Mouse (Mus musculus): ENCODE measurements around the gene Cd72. TPM values are rescaled to one million over a fixed set of nuclear protein-coding genes. Genes with fewer than 3 reads are reported as not detected.

Cd72 gene
- polyA plus RNA-seq, 1 experiment, result 1.8 TPM

DNA sequence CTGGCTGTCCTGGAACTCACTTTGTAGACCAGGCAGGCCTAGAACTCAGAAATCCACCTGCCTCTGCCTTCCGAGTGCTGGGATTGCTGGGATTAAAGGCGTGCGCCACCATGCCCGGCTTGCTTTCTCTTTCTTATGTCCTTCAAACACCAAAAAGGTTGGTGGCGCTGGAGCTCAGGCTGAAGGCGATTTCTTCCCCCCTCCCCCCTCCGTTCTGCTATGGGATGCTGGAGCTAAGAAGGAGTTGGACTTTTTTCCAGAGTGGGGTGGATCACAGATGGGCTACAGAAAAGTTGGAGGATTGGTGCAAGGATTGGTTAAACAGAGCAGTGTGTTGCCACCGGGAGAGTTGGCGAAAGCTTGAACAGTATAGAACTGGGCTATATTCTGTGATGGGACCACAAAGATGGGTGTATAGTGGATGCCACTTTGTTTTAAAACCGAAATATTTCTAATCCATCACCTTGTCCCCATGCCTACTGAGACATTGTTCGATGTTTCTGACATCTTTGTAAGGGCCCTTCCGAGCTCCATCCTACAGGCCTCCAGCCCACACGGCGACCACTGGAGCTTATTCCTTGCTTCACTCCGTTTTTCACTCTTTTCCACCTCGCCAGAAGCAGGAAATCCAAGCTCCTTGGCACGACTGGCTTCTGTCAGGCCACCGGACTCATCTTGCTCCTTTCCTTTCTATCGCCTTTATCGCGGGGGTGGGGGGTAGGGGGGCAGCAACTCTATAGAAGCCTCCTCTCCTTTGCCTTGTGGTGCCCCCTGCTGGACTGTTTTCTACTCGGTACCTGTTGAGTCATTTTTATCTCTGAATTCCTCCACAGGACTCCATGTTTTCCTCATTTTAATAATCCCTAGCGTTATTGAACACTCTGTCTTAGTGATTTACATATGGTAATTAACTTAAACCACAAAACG lies 24.7 kb upstream of the Cd72 start:
- H3K4me1 ChIP-seq (ENCODE audit: control insufficient read depth, insufficient read depth, low read length), result no peaks in the 10 kb centered on the region
- no peak overlapping the region for H3K27ac ChIP-seq (ENCODE audit: insufficient read depth, low read length)
- no peak overlapping the region; the same call in 1 of the 2 replicates for H3K4me3 ChIP-seq (ENCODE audit: insufficient read depth, low read length)
- TF ChIP-seq CTCF (IDR thresholded peaks at IDR 0.05; ENCODE audit: extremely low read depth, insufficient read depth, low read length) (peak; percentile 35; the same call in 1 of the 2 replicates), POLR2A (IDR thresholded peaks at IDR 0.05; ENCODE audit: extremely low read depth, insufficient read depth, low read length) (no peak)

DNA sequence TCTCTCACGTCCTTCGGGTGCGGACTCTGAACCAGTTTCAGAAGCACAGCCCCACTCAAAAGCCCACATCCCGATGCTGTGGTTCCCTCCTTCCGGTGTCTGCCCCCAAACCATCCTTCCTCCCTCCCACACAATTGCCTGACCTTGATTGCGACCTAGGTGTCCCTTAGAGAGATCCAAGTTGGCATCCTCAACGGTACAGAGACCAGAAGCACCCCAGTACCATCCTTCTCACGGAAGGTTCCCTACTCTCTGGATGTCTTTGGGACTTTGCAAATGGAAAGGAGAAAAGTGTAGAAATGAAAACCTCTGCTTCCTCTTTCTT lies 24.1 kb upstream of the Cd72 start:
- H3K4me3 ChIP-seq (ENCODE audit: insufficient read depth, low read length), result peak overlapping the region; percentile 25
- no peaks in the 10 kb centered on the region for H3K4me1 ChIP-seq (ENCODE audit: control insufficient read depth, insufficient read depth, low read length)
- TF ChIP-seq POLR2A (IDR thresholded peaks at IDR 0.05; ENCODE audit: extremely low read depth, insufficient read depth, low read length) (no peak), CTCF (IDR thresholded peaks at IDR 0.05; ENCODE audit: extremely low read depth, insufficient read depth, low read length) (no peak)
- no peak overlapping the region for H3K27ac ChIP-seq (ENCODE audit: insufficient read depth, low read length)

DNA sequence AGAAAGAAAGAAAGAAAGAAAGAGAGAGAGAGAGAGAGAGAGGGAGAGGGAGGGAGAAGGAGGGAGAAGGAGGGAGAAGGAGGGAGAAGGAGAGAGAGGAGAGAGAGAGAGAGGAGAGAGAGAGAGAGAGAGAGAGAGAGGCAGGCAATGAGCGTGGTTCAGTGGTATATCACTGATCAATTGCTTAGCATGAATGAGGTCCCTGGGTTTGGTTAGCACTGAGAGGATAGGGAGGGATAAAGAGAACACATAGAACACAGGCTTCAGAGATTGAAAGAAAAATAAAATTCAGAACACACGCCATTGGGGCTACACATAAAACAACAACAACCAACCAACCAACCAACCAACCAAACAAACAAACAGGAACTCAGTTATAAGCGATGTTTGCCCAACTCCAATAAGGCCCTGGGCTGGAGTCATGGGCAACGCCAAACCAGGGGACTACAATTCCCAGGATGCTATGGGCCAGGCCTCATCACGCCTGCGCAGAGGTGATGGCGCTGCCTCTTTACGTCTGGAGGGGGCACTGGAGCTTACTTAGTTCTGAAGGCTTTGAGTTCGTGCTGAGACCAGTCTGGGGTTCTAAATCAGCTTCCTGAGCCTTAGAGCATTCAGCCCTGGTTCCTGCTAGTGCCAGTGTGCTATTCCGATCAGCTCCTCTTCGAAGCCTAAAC lies 23.6 kb upstream of the Cd72 start:
- TF ChIP-seq POLR2A (IDR thresholded peaks at IDR 0.05; ENCODE audit: extremely low read depth, insufficient read depth, low read length) (peak; percentile 77), CTCF (IDR thresholded peaks at IDR 0.05; ENCODE audit: extremely low read depth, insufficient read depth, low read length) (peak; percentile 40; the same call in 1 of the 2 replicates)
- Histone ChIP-seq H3K4me3 (ENCODE audit: insufficient read depth, low read length) (peak overlapping the region; percentile 25), H3K27ac (ENCODE audit: insufficient read depth, low read length) (no peak overlapping the region), H3K4me1 (ENCODE audit: control insufficient read depth, insufficient read depth, low read length) (no peaks in the 10 kb centered on the region)

DNA sequence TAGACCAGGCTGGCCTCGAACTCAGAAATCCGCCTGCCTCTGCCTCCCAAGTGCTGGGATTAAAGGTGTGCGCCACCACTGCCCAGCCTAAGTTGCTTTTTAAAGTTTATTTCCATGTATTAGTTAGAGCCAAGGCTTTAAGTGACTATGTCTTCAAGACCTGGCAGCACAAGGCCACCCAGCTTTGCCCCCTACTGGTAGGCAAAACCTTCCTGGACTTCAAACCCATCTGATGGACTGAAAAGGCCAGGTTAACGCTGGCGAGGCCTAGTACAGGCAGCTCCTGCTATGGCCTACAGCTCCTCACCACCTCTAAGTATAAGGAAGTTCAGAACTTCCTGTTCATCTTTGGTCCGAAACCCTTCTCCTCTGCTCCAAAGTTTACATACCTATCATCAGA lies 22.2 kb upstream of the Cd72 start:
- TF ChIP-seq CTCF (IDR thresholded peaks at IDR 0.05; ENCODE audit: extremely low read depth, insufficient read depth, low read length), result no peak
- no peak for TF ChIP-seq POLR2A (IDR thresholded peaks at IDR 0.05; ENCODE audit: extremely low read depth, insufficient read depth, low read length)
- Histone ChIP-seq H3K4me3 (ENCODE audit: insufficient read depth, low read length) (no peak overlapping the region), H3K4me1 (ENCODE audit: control insufficient read depth, insufficient read depth, low read length) (no peaks in the 10 kb centered on the region), H3K27ac (ENCODE audit: insufficient read depth, low read length) (no peak overlapping the region)

DNA sequence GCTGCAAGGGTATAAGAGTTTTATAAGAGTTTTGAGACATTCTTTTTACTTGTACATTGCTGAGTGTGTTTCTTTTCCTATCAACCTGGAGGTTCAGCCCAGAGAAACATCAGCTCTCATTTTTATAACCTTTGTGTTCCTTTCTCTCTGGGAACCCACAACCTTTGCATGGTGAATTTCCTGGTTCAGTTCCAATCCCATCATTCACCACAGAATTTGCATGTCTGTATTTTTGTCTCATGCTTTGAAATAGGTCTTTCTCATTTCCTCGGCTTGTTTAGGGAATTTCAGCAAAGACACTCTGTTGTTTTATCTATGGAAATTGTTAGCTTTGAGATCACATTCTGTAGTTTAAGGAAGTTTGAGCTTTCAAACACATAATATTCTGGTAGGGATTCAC lies 19.2 kb upstream of the Cd72 start:
- Histone ChIP-seq H3K27ac (ENCODE audit: insufficient read depth, low read length) (no peak overlapping the region), H3K4me3 (ENCODE audit: insufficient read depth, low read length) (no peak overlapping the region), H3K4me1 (ENCODE audit: control insufficient read depth, insufficient read depth, low read length) (no peaks in the 10 kb centered on the region)
- no peak for TF ChIP-seq POLR2A (IDR thresholded peaks at IDR 0.05; ENCODE audit: extremely low read depth, insufficient read depth, low read length)
- no peak for TF ChIP-seq CTCF (IDR thresholded peaks at IDR 0.05; ENCODE audit: extremely low read depth, insufficient read depth, low read length)

DNA sequence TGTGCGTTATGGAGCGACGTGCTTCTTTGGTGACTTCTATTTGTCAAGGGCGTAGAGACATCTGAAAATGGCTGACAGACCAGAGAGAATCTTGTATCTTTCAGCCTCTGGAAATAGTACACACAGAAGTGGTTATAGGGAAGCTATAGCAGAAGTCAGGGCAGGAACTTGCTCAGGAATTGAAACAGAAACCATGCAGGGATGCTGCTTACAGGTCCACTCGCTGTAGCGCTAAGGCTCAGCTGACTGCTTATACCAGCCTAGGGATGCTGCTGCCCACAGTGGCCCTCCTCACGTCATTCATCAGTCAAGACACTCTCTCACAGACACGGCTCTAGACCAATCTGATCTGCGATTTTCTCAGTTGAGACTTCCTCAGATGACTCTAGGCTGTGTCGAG lies 15.9 kb upstream of the Cd72 start:
- Histone ChIP-seq H3K27ac (ENCODE audit: insufficient read depth, low read length) (no peak overlapping the region), H3K4me1 (ENCODE audit: control insufficient read depth, insufficient read depth, low read length) (no peaks in the 10 kb centered on the region), H3K4me3 (ENCODE audit: insufficient read depth, low read length) (no peak overlapping the region)
- no peak for TF ChIP-seq POLR2A (IDR thresholded peaks at IDR 0.05; ENCODE audit: extremely low read depth, insufficient read depth, low read length)
- TF ChIP-seq CTCF (IDR thresholded peaks at IDR 0.05; ENCODE audit: extremely low read depth, insufficient read depth, low read length), result no peak

DNA sequence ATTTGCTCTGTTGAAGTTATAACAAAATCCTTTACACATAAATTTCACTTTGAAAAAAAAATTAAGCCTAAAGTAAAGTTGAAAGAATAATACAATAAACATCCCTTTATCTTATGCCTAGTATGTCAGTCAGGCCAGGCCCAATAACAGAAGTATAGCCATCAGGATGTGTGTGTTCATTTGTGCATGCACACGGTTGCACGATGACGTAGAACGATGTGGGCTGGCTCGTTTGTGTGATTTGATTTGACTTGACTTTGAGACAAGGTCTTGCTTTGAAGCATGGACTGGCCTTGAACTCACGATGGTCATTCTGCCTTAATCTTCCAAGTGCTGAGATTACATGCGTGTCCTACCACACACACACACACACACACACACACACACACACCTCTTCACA lies 12.4 kb upstream of the Cd72 start:
- H3K4me1 ChIP-seq (ENCODE audit: control insufficient read depth, insufficient read depth, low read length), result no peaks in the 10 kb centered on the region
- TF ChIP-seq CTCF (IDR thresholded peaks at IDR 0.05; ENCODE audit: extremely low read depth, insufficient read depth, low read length), result no peak
- TF ChIP-seq POLR2A (IDR thresholded peaks at IDR 0.05; ENCODE audit: extremely low read depth, insufficient read depth, low read length), result no peak

DNA sequence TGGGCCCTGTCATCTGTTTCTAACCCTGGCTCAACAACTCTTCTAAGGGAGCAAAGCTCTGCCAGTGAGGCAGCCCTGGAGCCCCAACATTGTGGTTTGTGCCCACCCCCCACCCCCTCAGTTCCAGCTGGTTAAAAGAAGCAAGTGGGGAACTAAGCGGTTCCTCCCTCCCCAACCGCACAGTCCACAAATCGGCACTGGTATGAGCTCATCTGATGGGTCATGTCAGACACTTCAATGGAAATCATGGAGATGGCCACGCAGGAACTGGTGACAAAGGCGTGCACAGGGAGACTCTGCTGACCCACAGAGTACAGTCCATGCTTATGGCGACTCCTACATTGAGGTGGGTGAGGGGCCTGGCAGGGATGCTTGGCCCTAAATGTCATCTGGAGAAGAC lies 11.5 kb upstream of the Cd72 start:
- TF ChIP-seq POLR2A (IDR thresholded peaks at IDR 0.05; ENCODE audit: extremely low read depth, insufficient read depth, low read length) (no peak), CTCF (IDR thresholded peaks at IDR 0.05; ENCODE audit: extremely low read depth, insufficient read depth, low read length) (no peak)
- no peak overlapping the region for H3K4me3 ChIP-seq (ENCODE audit: insufficient read depth, low read length)

More for the DNA sequence above, 12.4 kb upstream of the Cd72 start:
- no peak overlapping the region for H3K4me3 ChIP-seq (ENCODE audit: insufficient read depth, low read length)
- H3K27ac ChIP-seq (ENCODE audit: insufficient read depth, low read length), result no peak overlapping the region

DNA sequence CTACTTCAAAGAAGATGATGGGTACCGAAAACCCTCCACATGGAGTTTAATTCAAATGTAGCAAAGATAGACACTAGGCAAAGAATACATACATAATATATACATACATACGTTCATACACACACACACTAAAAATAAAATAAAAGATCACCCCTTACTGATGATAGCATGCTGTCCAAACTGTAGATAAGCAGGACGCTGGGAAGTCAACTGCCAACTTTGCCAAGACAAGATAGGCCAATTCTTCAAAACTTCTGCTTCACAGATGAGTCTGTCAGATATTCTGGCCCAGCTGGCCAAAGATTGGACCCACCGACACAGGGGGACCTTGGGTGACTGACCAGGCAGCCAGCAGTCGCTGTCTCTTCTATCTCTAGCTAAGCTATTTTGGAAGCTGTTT lies 8.7 kb upstream of the Cd72 start:
- Histone ChIP-seq H3K4me1 (ENCODE audit: control insufficient read depth, insufficient read depth, low read length) (no peaks in the 10 kb centered on the region), H3K27ac (ENCODE audit: insufficient read depth, low read length) (no peak overlapping the region), H3K4me3 (ENCODE audit: insufficient read depth, low read length) (no peak overlapping the region)
- TF ChIP-seq POLR2A (IDR thresholded peaks at IDR 0.05; ENCODE audit: extremely low read depth, insufficient read depth, low read length) (no peak), CTCF (IDR thresholded peaks at IDR 0.05; ENCODE audit: extremely low read depth, insufficient read depth, low read length) (no peak)

More for the DNA sequence above, 11.5 kb upstream of the Cd72 start:
- Histone ChIP-seq H3K4me1 (ENCODE audit: control insufficient read depth, insufficient read depth, low read length) (no peaks in the 10 kb centered on the region), H3K27ac (ENCODE audit: insufficient read depth, low read length) (no peak overlapping the region)

DNA sequence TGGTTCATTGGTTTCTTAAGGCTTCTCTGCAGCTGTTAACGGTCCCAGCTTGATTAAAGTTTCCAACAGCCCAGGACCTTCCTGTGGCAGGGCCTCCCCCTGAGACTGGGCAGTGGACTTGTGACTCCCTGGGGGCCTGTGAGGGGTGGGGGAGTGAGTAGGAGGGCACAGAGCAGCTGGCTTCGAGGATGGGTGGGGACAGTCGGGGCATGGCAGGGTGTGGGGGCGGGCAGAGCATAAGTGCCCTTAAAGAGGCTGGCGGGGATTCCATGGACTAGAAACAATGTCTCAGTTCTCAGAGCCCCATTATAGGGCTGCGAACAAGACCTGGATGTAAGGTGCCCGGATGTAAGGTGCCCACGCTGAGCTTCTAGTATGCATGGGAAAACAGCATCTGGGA lies 2.7 kb upstream of the Cd72 start:
- TF ChIP-seq POLR2A (IDR thresholded peaks at IDR 0.05; ENCODE audit: extremely low read depth, insufficient read depth, low read length), result no peak
- TF ChIP-seq CTCF (IDR thresholded peaks at IDR 0.05; ENCODE audit: extremely low read depth, insufficient read depth, low read length), result no peak
- Histone ChIP-seq H3K27ac (ENCODE audit: insufficient read depth, low read length) (no peak overlapping the region), H3K4me1 (ENCODE audit: control insufficient read depth, insufficient read depth, low read length) (no peaks in the 10 kb centered on the region), H3K4me3 (ENCODE audit: insufficient read depth, low read length) (no peak overlapping the region)
